Mouse (Mus musculus): ENCODE results near the gene Klhl3. TPM values are rescaled to one million over a fixed set of nuclear protein-coding genes. Genes with fewer than 3 reads are reported as not detected.

Gene Klhl3
- polyA plus RNA-seq, 1 experiment = 0.25 TPM

DNA sequence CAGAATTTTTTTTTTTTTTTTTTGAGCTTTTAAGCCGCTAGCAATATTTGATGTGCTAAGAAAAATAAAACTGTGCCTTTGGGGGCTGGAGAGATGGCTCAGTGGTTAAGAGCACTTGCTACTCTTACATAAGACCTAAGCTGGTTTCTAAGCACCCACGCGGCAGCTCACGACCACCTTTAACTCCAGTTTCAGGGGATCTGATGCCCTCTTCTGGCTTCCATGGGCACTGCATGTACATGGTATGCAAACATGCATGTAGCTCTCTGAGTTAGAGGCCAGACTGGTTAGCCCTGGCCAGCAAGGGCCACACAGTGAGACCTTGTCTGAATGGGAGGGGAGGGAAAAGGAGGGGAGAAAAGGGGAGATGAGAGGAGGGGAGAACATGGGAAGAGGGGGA, 68.1 kb downstream of the Klhl3 start:
- Histone ChIP-seq H3K27me3 (ENCODE audit: control insufficient read depth, insufficient read depth, low read length, poor library complexity, severe bottlenecking) (no peaks in the 10 kb centered on the region), H3K36me3 (ENCODE audit: control insufficient read depth, insufficient read depth, low read length, poor library complexity, severe bottlenecking) (no peaks in the 10 kb centered on the region), H3K27ac (ENCODE audit: insufficient read depth, low read length) (no peak overlapping the region), H3K9ac (ENCODE audit: low read depth, poor library complexity, severe bottlenecking) (no peak overlapping the region), H3K9me3 (replicated peaks; ENCODE audit: control insufficient read depth, insufficient read depth, low read length, poor library complexity, severe bottlenecking) (no peaks in the 10 kb centered on the region), H3K4me1 (ENCODE audit: control insufficient read depth, insufficient read depth, low read length) (no peaks in the 10 kb centered on the region), H3K4me3 (ENCODE audit: low read depth, low read length) (no peak overlapping the region)
- TF ChIP-seq CTCF (IDR thresholded peaks at IDR 0.05; ENCODE audit: low read depth, low read length) (peak; percentile 61), POLR2A (IDR thresholded peaks at IDR 0.05; ENCODE audit: insufficient read depth, low read length) (no peak), EP300 (IDR thresholded peaks at IDR 0.05; ENCODE audit: insufficient read depth, low read depth, low read length) (no peak)

DNA sequence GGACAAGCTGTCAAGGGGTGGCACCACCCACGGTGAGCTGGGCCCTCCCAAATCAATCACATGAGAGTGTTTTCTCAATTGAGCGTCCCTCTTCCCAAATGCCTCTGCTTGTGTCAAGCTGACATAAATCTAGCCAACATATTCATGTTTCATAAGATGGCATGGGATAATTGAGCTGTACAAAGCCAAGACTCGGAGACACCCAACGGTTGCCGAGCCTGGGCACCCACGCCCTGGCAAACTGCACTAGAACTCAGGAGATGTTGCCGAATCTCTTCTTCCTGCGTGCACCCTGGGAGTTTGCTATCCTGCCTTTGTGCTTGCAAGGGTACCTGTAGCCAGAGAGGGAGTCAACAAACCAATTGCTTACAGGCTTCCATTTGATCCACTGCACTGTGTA, 70.1 kb downstream of the Klhl3 start:
- no peak overlapping the region for H3K9ac ChIP-seq (ENCODE audit: low read depth, poor library complexity, severe bottlenecking)
- TF ChIP-seq CTCF (IDR thresholded peaks at IDR 0.05; ENCODE audit: low read depth, low read length) (no peak), EP300 (IDR thresholded peaks at IDR 0.05; ENCODE audit: insufficient read depth, low read depth, low read length) (no peak), POLR2A (IDR thresholded peaks at IDR 0.05; ENCODE audit: insufficient read depth, low read length) (no peak)
- no peak overlapping the region for H3K27ac ChIP-seq (ENCODE audit: insufficient read depth, low read length)

GRCm38 (mm10) chr13:58040112-58040511, 73.3 kb downstream of the Klhl3 start:
- Histone ChIP-seq H3K9ac (ENCODE audit: low read depth, poor library complexity, severe bottlenecking) (no peak overlapping the region), H3K36me3 (ENCODE audit: control insufficient read depth, insufficient read depth, low read length, poor library complexity, severe bottlenecking) (no peaks in the 10 kb centered on the region), H3K27ac (ENCODE audit: insufficient read depth, low read length) (no peak overlapping the region), H3K9me3 (replicated peaks; ENCODE audit: control insufficient read depth, insufficient read depth, low read length, poor library complexity, severe bottlenecking) (no peaks in the 10 kb centered on the region), H3K27me3 (ENCODE audit: control insufficient read depth, insufficient read depth, low read length, poor library complexity, severe bottlenecking) (no peaks in the 10 kb centered on the region), H3K4me1 (ENCODE audit: control insufficient read depth, insufficient read depth, low read length) (no peaks in the 10 kb centered on the region), H3K4me3 (ENCODE audit: low read depth, low read length) (no peak overlapping the region)
- TF ChIP-seq CTCF (IDR thresholded peaks at IDR 0.05; ENCODE audit: low read depth, low read length) = no peak
- no peak for TF ChIP-seq POLR2A (IDR thresholded peaks at IDR 0.05; ENCODE audit: insufficient read depth, low read length)
- no peak for TF ChIP-seq EP300 (IDR thresholded peaks at IDR 0.05; ENCODE audit: insufficient read depth, low read depth, low read length)

More for the DNA sequence above, 70.1 kb downstream of the Klhl3 start:
- Histone ChIP-seq H3K36me3 (ENCODE audit: control insufficient read depth, insufficient read depth, low read length, poor library complexity, severe bottlenecking) (no peaks in the 10 kb centered on the region), H3K27me3 (ENCODE audit: control insufficient read depth, insufficient read depth, low read length, poor library complexity, severe bottlenecking) (no peaks in the 10 kb centered on the region), H3K4me1 (ENCODE audit: control insufficient read depth, insufficient read depth, low read length) (no peaks in the 10 kb centered on the region), H3K9me3 (replicated peaks; ENCODE audit: control insufficient read depth, insufficient read depth, low read length, poor library complexity, severe bottlenecking) (no peaks in the 10 kb centered on the region), H3K4me3 (ENCODE audit: low read depth, low read length) (no peak overlapping the region)

DNA sequence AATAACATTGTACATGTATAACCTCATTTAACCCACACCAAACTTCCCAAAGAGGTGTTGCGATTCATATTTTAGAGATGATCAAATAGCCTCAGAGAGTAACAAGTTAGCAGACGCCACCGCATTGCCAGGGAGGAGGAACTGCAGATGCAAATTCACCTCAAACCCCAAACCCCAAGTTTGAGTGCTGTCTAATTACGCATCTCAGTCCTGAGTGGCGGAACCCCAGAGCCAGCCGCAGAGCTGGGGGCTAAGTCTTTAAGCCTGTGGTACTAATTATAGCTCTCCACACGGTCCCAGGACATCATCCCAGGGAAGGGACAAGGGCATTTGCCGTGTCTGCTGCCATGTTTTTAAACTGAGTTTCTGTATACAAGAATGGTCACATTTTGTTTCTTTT, 75.9 kb downstream of the Klhl3 start:
- Histone ChIP-seq H3K36me3 (ENCODE audit: control insufficient read depth, insufficient read depth, low read length, poor library complexity, severe bottlenecking) (no peaks in the 10 kb centered on the region), H3K4me1 (ENCODE audit: control insufficient read depth, insufficient read depth, low read length) (no peaks in the 10 kb centered on the region), H3K9me3 (replicated peaks; ENCODE audit: control insufficient read depth, insufficient read depth, low read length, poor library complexity, severe bottlenecking) (no peaks in the 10 kb centered on the region), H3K9ac (ENCODE audit: low read depth, poor library complexity, severe bottlenecking) (no peak overlapping the region), H3K27me3 (ENCODE audit: control insufficient read depth, insufficient read depth, low read length, poor library complexity, severe bottlenecking) (no peaks in the 10 kb centered on the region), H3K4me3 (ENCODE audit: low read depth, low read length) (no peak overlapping the region), H3K27ac (ENCODE audit: insufficient read depth, low read length) (no peak overlapping the region)
- no peak for TF ChIP-seq EP300 (IDR thresholded peaks at IDR 0.05; ENCODE audit: insufficient read depth, low read depth, low read length)

DNA sequence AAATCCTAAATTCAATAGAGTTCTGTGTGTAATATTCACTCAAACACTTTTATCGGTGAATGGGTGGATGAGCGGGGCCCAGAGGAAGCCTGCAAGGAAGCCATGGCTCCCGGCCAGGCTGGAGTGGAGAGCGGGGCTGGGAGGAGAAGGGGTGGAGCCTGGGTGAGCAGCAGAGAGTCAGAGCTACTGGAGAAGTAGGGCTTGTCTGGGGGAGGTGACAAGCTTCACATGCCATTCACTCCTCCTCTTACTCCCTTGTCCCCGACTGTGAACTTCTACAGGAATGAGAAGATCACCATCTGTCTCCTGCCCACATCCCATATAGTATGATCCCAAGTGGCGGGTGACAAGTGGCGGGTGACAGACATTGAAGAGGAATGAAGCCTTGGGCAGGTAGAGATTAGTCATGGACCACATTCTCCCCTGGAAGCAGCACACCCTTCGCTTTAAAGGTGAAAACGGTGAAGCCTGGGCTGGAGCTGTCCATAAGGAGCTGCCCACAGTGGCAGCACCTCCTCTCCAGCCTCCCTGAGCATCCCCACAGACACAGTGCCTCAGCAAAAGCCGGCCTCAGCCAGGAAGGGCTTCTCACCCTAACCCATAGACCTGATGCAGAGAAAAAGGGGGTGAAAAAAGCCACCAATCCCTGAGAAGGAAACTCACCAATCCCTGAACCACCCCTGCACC, 77.8 kb downstream of the Klhl3 start:
- 0 out of 2 replicates have a peak, but pooled peaks cover 2% of the 10 kb centered on the region for H3K27me3 ChIP-seq (ENCODE audit: control insufficient read depth, insufficient read depth, low read length, poor library complexity, severe bottlenecking)
- no peak overlapping the region for H3K4me3 ChIP-seq (ENCODE audit: low read depth, low read length)
- H3K9me3 ChIP-seq (replicated peaks; ENCODE audit: control insufficient read depth, insufficient read depth, low read length, poor library complexity, severe bottlenecking) = no peaks in the 10 kb centered on the region
- no peaks in the 10 kb centered on the region for H3K4me1 ChIP-seq (ENCODE audit: control insufficient read depth, insufficient read depth, low read length)
- no peak overlapping the region for H3K27ac ChIP-seq (ENCODE audit: insufficient read depth, low read length)
- H3K9ac ChIP-seq (ENCODE audit: low read depth, poor library complexity, severe bottlenecking) = no peak overlapping the region
- TF ChIP-seq EP300 (IDR thresholded peaks at IDR 0.05; ENCODE audit: insufficient read depth, low read depth, low read length) (no peak), CTCF (IDR thresholded peaks at IDR 0.05; ENCODE audit: low read depth, low read length) (no peak), POLR2A (IDR thresholded peaks at IDR 0.05; ENCODE audit: insufficient read depth, low read length) (no peak)
- no peaks in the 10 kb centered on the region for H3K36me3 ChIP-seq (ENCODE audit: control insufficient read depth, insufficient read depth, low read length, poor library complexity, severe bottlenecking)

DNA sequence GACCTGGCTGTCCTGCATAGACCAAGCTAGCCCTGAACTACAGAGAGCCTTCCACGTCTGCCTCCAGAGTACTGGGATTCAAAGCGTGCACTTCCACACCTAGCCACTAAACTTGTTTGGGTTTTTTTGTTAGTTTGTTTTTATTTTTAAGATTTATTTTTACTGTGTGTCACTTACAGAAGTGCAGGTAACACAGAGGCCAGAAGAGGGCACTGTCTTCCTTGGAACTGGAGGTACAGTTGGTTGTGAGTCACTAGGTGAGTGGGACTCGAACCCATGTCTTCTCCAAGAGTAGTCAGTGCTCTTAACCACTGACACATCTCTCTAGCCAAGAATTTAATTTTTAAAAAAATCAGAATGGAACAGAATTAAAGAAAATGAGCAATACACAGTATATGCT, 78.4 kb downstream of the Klhl3 start:
- H3K4me1 ChIP-seq (ENCODE audit: control insufficient read depth, insufficient read depth, low read length) = no peaks in the 10 kb centered on the region
- no peaks in the 10 kb centered on the region for H3K36me3 ChIP-seq (ENCODE audit: control insufficient read depth, insufficient read depth, low read length, poor library complexity, severe bottlenecking)
- no peak overlapping the region for H3K9ac ChIP-seq (ENCODE audit: low read depth, poor library complexity, severe bottlenecking)
- H3K27me3 ChIP-seq (ENCODE audit: control insufficient read depth, insufficient read depth, low read length, poor library complexity, severe bottlenecking) = 0 out of 2 replicates have a peak, but pooled peaks cover 2% of the 10 kb centered on the region
- TF ChIP-seq POLR2A (IDR thresholded peaks at IDR 0.05; ENCODE audit: insufficient read depth, low read length) = no peak
- no peak for TF ChIP-seq CTCF (IDR thresholded peaks at IDR 0.05; ENCODE audit: low read depth, low read length)
- TF ChIP-seq EP300 (IDR thresholded peaks at IDR 0.05; ENCODE audit: insufficient read depth, low read depth, low read length) = no peak
- no peak overlapping the region for H3K4me3 ChIP-seq (ENCODE audit: low read depth, low read length)
- no peaks in the 10 kb centered on the region for H3K9me3 ChIP-seq (replicated peaks; ENCODE audit: control insufficient read depth, insufficient read depth, low read length, poor library complexity, severe bottlenecking)
- no peak overlapping the region for H3K27ac ChIP-seq (ENCODE audit: insufficient read depth, low read length)

All from ES-Bruce4 (cell line).